Mouse (Mus musculus) heart, embryonic 16.5 days (tissue): ENCODE data around the gene Smarca1. TPM values are rescaled to one million over a fixed set of nuclear protein-coding genes. Genes with fewer than 3 reads are reported as not detected.
A peak's percentile ranks its signal among the peaks of the same experiment; 100 is the strongest.

Experiments
- ATAC-seq: fragments of 200-750 bp; cut with Nextera tagmentation; replicated peaks from 2 replicates; pipeline ENCODE4 v1.8.0; 2017; ENCODE audit warnings: moderate number of reproducible peaks; ENCODE audit not compliant: insufficient read depth, low FRiP score; ENCODE audit errors: extremely low read depth
- H3K27ac ChIP-seq: fragments of 300-500 bp; sonication (generic); 2 replicates; pipeline ENCODE4 v1.5.1; 2014; ENCODE audit warnings: mild to moderate bottlenecking, low read length, control low read depth, moderate library complexity
- H3K27me3 ChIP-seq: fragments of 300-500 bp; sonication (generic); 2 replicates; pipeline ENCODE4 v1.6.1; 2014; ENCODE audit warnings: low read length, mixed read lengths; ENCODE audit not compliant: control insufficient read depth, insufficient read depth
- H3K36me3 ChIP-seq: fragments of 300-500 bp; sonication (generic); 2 replicates; pipeline ENCODE4 v1.6.1; 2014; ENCODE audit not compliant: control insufficient read depth, insufficient read depth
- H3K4me1 ChIP-seq: fragments of 300-500 bp; sonication (generic); 2 replicates; pipeline ENCODE4 v1.6.1; 2014; ENCODE audit warnings: low read length, mixed read lengths; ENCODE audit not compliant: control insufficient read depth, insufficient read depth
- H3K4me2 ChIP-seq: fragments of 300-500 bp; sonication (generic); 2 replicates; pipeline ENCODE4 v1.6.1; 2014; ENCODE audit warnings: low read depth, mild to moderate bottlenecking, control low read depth, low read length
- H3K4me3 ChIP-seq: fragments of 300-500 bp; sonication (generic); 2 replicates; pipeline ENCODE4 v1.5.1; 2014; ENCODE audit warnings: mild to moderate bottlenecking, control low read depth, low read length
- H3K9ac ChIP-seq: fragments of 300-500 bp; sonication (generic); 2 replicates; pipeline ENCODE4 v1.6.1; 2014; ENCODE audit warnings: low read length, control low read depth
- H3K9me3 ChIP-seq: fragments of 300-500 bp; sonication (generic); replicated peaks from 2 replicates; pipeline ENCODE4 v1.6.1; 2016; ENCODE audit warnings: low read length; ENCODE audit not compliant: control insufficient read depth
- WGBS: fragments of 180-500 bp; shearing (Covaris S2); extraction: QIAGEN DNeasy Blood & Tissue Kit; methylation state at CpG from one replicate; pipeline ENCODE4 v1.1.7; 2014; 5-methylcytosine and 5-hydroxymethylcytosine counted together
- polyA plus RNA-seq: library from polyadenylated mRNA; unstranded; fragments of >200 nt; fragmentation: Nextera tagmentation; extraction: Ambion mirVana; gene quantifications from 2 replicates; pipeline ENCODE4 v1.2.1, GENCODE M21; 2015

Smarca1 gene
- polyA plus RNA-seq, 1 experiment from 2014 or later, result 17.4 TPM

GRCm38 (mm10) chrX:47835098-47835834 lies 57.5 kb downstream of the Smarca1 start:
- no peaks in the 10 kb centered on the region for H3K4me1 ChIP-seq
- 35% methylated on average over 6 of the region's 6 CpGs for WGBS
- no peak for ATAC-seq
- no peak overlapping the region for H3K9ac ChIP-seq
- H3K27ac ChIP-seq, result peak overlapping the region; percentile 55
- H3K4me3 ChIP-seq, result no peak overlapping the region
- H3K36me3 ChIP-seq, result no peaks in the 10 kb centered on the region
- peak overlapping the region; percentile 20; the same call in 1 of the 2 replicates for H3K4me2 ChIP-seq
- no peaks in the 10 kb centered on the region for H3K9me3 ChIP-seq
- no peaks in the 10 kb centered on the region for H3K27me3 ChIP-seq

GRCm38 (mm10) chrX:47833431-47833830 lies 59.3 kb downstream of the Smarca1 start:
- Histone ChIP-seq H3K4me3 (no peak overlapping the region), H3K9ac (no peak overlapping the region), H3K4me2 (no peak overlapping the region), H3K27ac (no peak overlapping the region), H3K9me3 (no peaks in the 10 kb centered on the region), H3K27me3 (no peaks in the 10 kb centered on the region), H3K4me1 (no peaks in the 10 kb centered on the region), H3K36me3 (no peaks in the 10 kb centered on the region)
- ATAC-seq, result no peak
- WGBS, result 74% methylated on average over 2 of the region's 2 CpGs

GRCm38 (mm10) chrX:47820566-47820965 lies 72.2 kb downstream of the Smarca1 start:
- Histone ChIP-seq H3K4me3 (no peak overlapping the region), H3K9me3 (no peaks in the 10 kb centered on the region), H3K27me3 (no peaks in the 10 kb centered on the region), H3K27ac (no peak overlapping the region), H3K9ac (no peak overlapping the region), H3K4me1 (no peaks in the 10 kb centered on the region), H3K36me3 (peaks cover 2% of the 10 kb centered on the region; the same call in 1 of the 2 replicates), H3K4me2 (no peak overlapping the region)
- no peak for ATAC-seq
- 66% methylated on average over 2 of the region's 2 CpGs for WGBS

GRCm38 (mm10) chrX:47808717-47809116 lies 84.1 kb downstream of the Smarca1 start:
- Histone ChIP-seq H3K4me3 (no peak overlapping the region), H3K4me1 (no peaks in the 10 kb centered on the region), H3K9ac (no peak overlapping the region), H3K27me3 (no peaks in the 10 kb centered on the region), H3K9me3 (no peaks in the 10 kb centered on the region), H3K36me3 (no peaks in the 10 kb centered on the region), H3K4me2 (no peak overlapping the region), H3K27ac (no peak overlapping the region)
- WGBS, result 93% methylated on average over 2 of the region's 2 CpGs
- ATAC-seq, result no peak

- H3K27me3 ChIP-seq, result no peaks in the 10 kb centered on the region
- H3K4me2 ChIP-seq, result no peak overlapping the region
- no peak overlapping the region for H3K27ac ChIP-seq
- no peak overlapping the region for H3K9ac ChIP-seq
- no peaks in the 10 kb centered on the region for H3K36me3 ChIP-seq
- ATAC-seq, result no peak
- H3K4me3 ChIP-seq, result no peak overlapping the region
- H3K4me1 ChIP-seq, result no peaks in the 10 kb centered on the region
- WGBS, result 69% methylated on average over 1 of the region's 1 CpGs
- no peaks in the 10 kb centered on the region for H3K9me3 ChIP-seq
Observed at GRCm38 (mm10) chrX:47764440-47764839, 128.3 kb downstream of the Smarca1 start.

- H3K27me3 ChIP-seq, result no peaks in the 10 kb centered on the region
- H3K4me1 ChIP-seq, result no peaks in the 10 kb centered on the region
- WGBS, result 42% methylated on average over 1 of the region's 1 CpGs
- H3K27ac ChIP-seq, result no peak overlapping the region
- H3K9me3 ChIP-seq, result no peaks in the 10 kb centered on the region
- H3K4me2 ChIP-seq, result no peak overlapping the region
- ATAC-seq, result no peak
- H3K36me3 ChIP-seq, result no peaks in the 10 kb centered on the region
- no peak overlapping the region for H3K9ac ChIP-seq
- no peak overlapping the region for H3K4me3 ChIP-seq
Observed at GRCm38 (mm10) chrX:47760212-47760611, 132.6 kb downstream of the Smarca1 start.

Other genes with a start within 250 kb of the Smarca1 start
- 11.4 and 13.1 TPM in 2 replicates for gene Ocrl, start 19.4 kb upstream of the Smarca1 start, polyA plus RNA-seq
- gene Apln, start 141.9 kb upstream of the Smarca1 start, polyA plus RNA-seq, result 7.9 and 8.5 TPM in 2 replicates
- gene Xpnpep2, start 215.8 kb upstream of the Smarca1 start, polyA plus RNA-seq, result 0.84 and 0.98 TPM in 2 replicates